Comparison of ENCODE assay signal across 7 mouse cellular contexts in the genomic region with DNA sequence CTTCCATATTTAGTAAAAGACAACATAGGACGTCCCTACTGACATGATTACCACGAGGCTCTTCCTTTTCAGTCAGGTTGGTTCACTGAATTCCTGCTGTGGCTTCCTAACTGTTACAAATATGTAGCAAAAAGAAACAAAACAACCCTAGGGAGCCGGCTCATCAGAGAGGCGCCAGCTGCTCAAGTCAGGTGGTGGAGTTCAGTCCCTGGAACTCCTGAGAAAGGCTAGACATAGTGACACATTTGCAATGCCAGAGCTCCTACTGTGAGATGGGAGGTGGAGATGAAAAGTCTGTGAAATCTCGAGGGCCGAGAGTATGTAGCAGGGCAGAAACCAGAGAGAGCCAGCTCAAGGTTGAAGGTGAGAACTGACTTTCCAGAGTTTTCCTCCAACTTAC.
DNase-seq lines count a peak whose midpoint lies in the region; ATAC-seq and TF ChIP-seq lines count a peak whose summit lies in the region.

No protein-coding gene starts in this region.

- DNase-seq in lung, embryonic 14.5 days, result no peak
- DNase-seq in lung, postnatal 14 days, result no peak
- DNase-seq in forebrain, embryonic 10.5 days (ENCODE audit: extremely low spot score, low spot score), result peak; percentile 24
- no peak for DNase-seq in right cerebral cortex, postnatal 36 days (ENCODE audit: low spot score in 2 of 2)
- no peak for DNase-seq in gastrocnemius, postnatal 14 days

- H3K4me1 ChIP-seq in lung, embryonic 14.5 days (ENCODE audit: insufficient read depth), result peaks cover 14% of the 10 kb centered on the region
- peaks cover 15% of the 10 kb centered on the region for H3K4me1 ChIP-seq in forebrain, embryonic 10.5 days
- no peaks in the 10 kb centered on the region for H3K4me1 ChIP-seq in intestine, postnatal 0 days (replicated peaks; ENCODE audit: control insufficient read depth, insufficient read depth, low read length)
- peaks cover 9% of the 10 kb centered on the region for H3K4me1 ChIP-seq in neural tube, embryonic 13.5 days (replicated peaks)

- TF ChIP-seq CTCF in lung, embryonic 14.5 days (IDR thresholded peaks at IDR 0.05; ENCODE audit: low read depth), result no peak
- no peak for TF ChIP-seq CTCF in intestine, postnatal 0 days (IDR thresholded peaks at IDR 0.05; ENCODE audit: low read depth)

- peak overlapping the region; percentile 67 for H3K27ac ChIP-seq in lung, embryonic 14.5 days (ENCODE audit: low read depth)
- H3K27ac ChIP-seq in forebrain, embryonic 10.5 days, result peak overlapping the region; percentile 80
- no peak overlapping the region; the same call in 1 of the 2 replicates for H3K27ac ChIP-seq in intestine, postnatal 0 days (ENCODE audit: low read depth, low read length)
- H3K27ac ChIP-seq in neural tube, embryonic 13.5 days (replicated peaks), result peak overlapping the region; percentile 46; the same call in 1 of the 2 replicates

- intact Hi-C loops in gastrocnemius, postnatal 14 days (cut with DNase I; ENCODE audit: low total_unique reads), result loop anchor here (5.0 kb wide), 1 partner anchor 92 kb away; no protein-coding TSS in a partner anchor

- peak; percentile 9; the same call in 1 of the 2 replicates for ATAC-seq in lung, embryonic 14.5 days (ENCODE audit: insufficient read depth)
- ATAC-seq in intestine, postnatal 0 days, result no peak
- peak; percentile 30 for ATAC-seq in neural tube, embryonic 13.5 days (ENCODE audit: low read depth)

- peak overlapping the region; percentile 16; the same call in 1 of the 2 replicates for H3K4me3 ChIP-seq in lung, embryonic 14.5 days (ENCODE audit: low read depth, low read length)
- H3K4me3 ChIP-seq in forebrain, embryonic 10.5 days, result peak overlapping the region; percentile 53
- H3K4me3 ChIP-seq in intestine, postnatal 0 days (ENCODE audit: low read depth, low read length), result no peak overlapping the region
- H3K4me3 ChIP-seq in neural tube, embryonic 13.5 days, result peak overlapping the region; percentile 42

- no peaks in the 10 kb centered on the region for H3K27me3 ChIP-seq in lung, embryonic 14.5 days (ENCODE audit: insufficient read depth, low read length)
- H3K27me3 ChIP-seq in forebrain, embryonic 10.5 days (ENCODE audit: poor library complexity, severe bottlenecking), result no peaks in the 10 kb centered on the region
- no peaks in the 10 kb centered on the region for H3K27me3 ChIP-seq in intestine, postnatal 0 days (replicated peaks; ENCODE audit: control insufficient read depth, insufficient read depth, low read length)
- no peaks in the 10 kb centered on the region for H3K27me3 ChIP-seq in neural tube, embryonic 13.5 days

- no peaks in the 10 kb centered on the region for H3K9me3 ChIP-seq in lung, embryonic 14.5 days (ENCODE audit: low read depth, low read length)
- H3K9me3 ChIP-seq in forebrain, embryonic 10.5 days, result no peaks in the 10 kb centered on the region
- H3K9me3 ChIP-seq in intestine, postnatal 0 days (ENCODE audit: control insufficient read depth), result no peaks in the 10 kb centered on the region
- H3K9me3 ChIP-seq in neural tube, embryonic 13.5 days, result no peaks in the 10 kb centered on the region

- peak overlapping the region; percentile 1; the same call in 1 of the 2 replicates for H3K9ac ChIP-seq in lung, embryonic 14.5 days
- H3K9ac ChIP-seq in intestine, postnatal 0 days (ENCODE audit: low read depth, low read length), result no peak overlapping the region
- no peak overlapping the region for H3K9ac ChIP-seq in neural tube, embryonic 13.5 days

- 11% methylated on average over 6 of the region's 6 CpGs for WGBS in lung, embryonic 14.5 days
- 11% methylated on average over 6 of the region's 6 CpGs for WGBS in forebrain, embryonic 10.5 days
- 37% methylated on average over 6 of the region's 6 CpGs for WGBS in intestine, postnatal 0 days
- 9% methylated on average over 6 of the region's 6 CpGs for WGBS in neural tube, embryonic 13.5 days

- H3K4me2 ChIP-seq in lung, embryonic 14.5 days, result peak overlapping the region; percentile 55
- H3K4me2 ChIP-seq in intestine, postnatal 0 days (replicated peaks; ENCODE audit: low read depth), result peak overlapping the region; percentile 61
- peak overlapping the region; percentile 67 for H3K4me2 ChIP-seq in neural tube, embryonic 13.5 days

- no peaks in the 10 kb centered on the region for H3K36me3 ChIP-seq in lung, embryonic 14.5 days (ENCODE audit: insufficient read depth)
- H3K36me3 ChIP-seq in forebrain, embryonic 10.5 days (replicated peaks), result no peaks in the 10 kb centered on the region
- H3K36me3 ChIP-seq in intestine, postnatal 0 days (ENCODE audit: control insufficient read depth, insufficient read depth), result no peaks in the 10 kb centered on the region
- H3K36me3 ChIP-seq in neural tube, embryonic 13.5 days, result no peaks in the 10 kb centered on the region
